9 mouse cellular contexts compared by ENCODE assay signal in the genomic region with DNA sequence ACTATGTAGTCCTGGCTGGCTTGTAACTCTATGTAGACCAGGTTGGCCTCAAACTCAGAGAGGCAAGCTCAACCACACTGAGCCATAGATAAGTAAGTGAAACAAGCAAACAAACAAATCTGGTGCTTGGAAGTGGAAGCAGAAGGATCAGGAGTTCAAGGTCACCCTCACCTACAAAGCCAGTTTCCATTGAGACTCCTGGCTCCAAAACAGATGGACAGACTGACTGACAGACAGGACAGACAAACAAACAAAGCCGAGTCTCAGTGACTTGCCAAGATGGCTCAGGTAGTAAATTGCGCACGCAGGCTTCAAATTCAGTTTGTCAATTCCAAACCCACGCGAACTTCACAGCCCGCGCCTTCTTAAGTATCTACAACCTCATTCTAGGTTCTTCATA. TPM values are rescaled to one million over a fixed set of nuclear protein-coding genes. Genes with fewer than 3 reads are reported as not detected.
A peak's percentile ranks its signal among the peaks of the same experiment; 100 is the strongest.
DNase-seq lines count a peak whose midpoint lies in the region; ATAC-seq and TF ChIP-seq lines count a peak whose summit lies in the region.
"Had no signal": no experiment of that assay in that cellular context is flagged by ENCODE, and none has a peak within 500 bp of the region (broad histone marks: within the 10 kb centered on the region; RNA-seq: fewer than 3 reads in every experiment).

No protein-coding gene starts in this region.

- H3K9ac ChIP-seq in liver, adult 2 months (ENCODE audit: low read depth, low read length): peak overlapping the region; percentile 98
- peak overlapping the region; percentile 77 for H3K9ac ChIP-seq in embryonic facial prominence, embryonic 11.5 days (replicated peaks; ENCODE audit: low read length)
- H3K9ac ChIP-seq in intestine, embryonic 14.5 days (ENCODE audit: low read length): peak overlapping the region; percentile 76
- peak overlapping the region; percentile 92 for H3K9ac ChIP-seq in neural tube, embryonic 13.5 days

- peaks cover 11% of the 10 kb centered on the region; the same call in 1 of the 2 replicates for H3K79me2 ChIP-seq in liver, adult 2 months (ENCODE audit: control insufficient read depth, insufficient read depth, low read length)

- peak overlapping the region; percentile 79 for H3K4me2 ChIP-seq in embryonic facial prominence, embryonic 11.5 days (ENCODE audit: low read depth, low read length)
- H3K4me2 ChIP-seq in intestine, embryonic 14.5 days (ENCODE audit: low read length): peak overlapping the region; percentile 91
- H3K4me2 ChIP-seq in neural tube, embryonic 13.5 days: peak overlapping the region; percentile 84

- H3K27ac ChIP-seq in liver, adult 2 months (replicated peaks; ENCODE audit: insufficient read depth, low read depth, low read length): peak overlapping the region; percentile 55
- no peak overlapping the region for H3K27ac ChIP-seq in embryonic facial prominence, embryonic 11.5 days (replicated peaks; ENCODE audit: low read depth, low read length)
- no peak overlapping the region for H3K27ac ChIP-seq in intestine, embryonic 14.5 days (ENCODE audit: low read depth)
- peak overlapping the region; percentile 91; the same call in 1 of the 2 replicates for H3K27ac ChIP-seq in neural tube, embryonic 13.5 days (replicated peaks)

- no peaks in the 10 kb centered on the region for H3K27me3 ChIP-seq in liver, adult 2 months (ENCODE audit: control insufficient read depth, insufficient read depth, low read length)
- no peaks in the 10 kb centered on the region for H3K27me3 ChIP-seq in embryonic facial prominence, embryonic 11.5 days (ENCODE audit: control insufficient read depth, insufficient read depth, low read length)
- no peaks in the 10 kb centered on the region for H3K27me3 ChIP-seq in intestine, embryonic 14.5 days (replicated peaks; ENCODE audit: control insufficient read depth, insufficient read depth, low read length)
- H3K27me3 ChIP-seq in neural tube, embryonic 13.5 days: no peaks in the 10 kb centered on the region

- ATAC-seq in embryonic facial prominence, embryonic 11.5 days (replicated peaks; ENCODE audit: insufficient number of reproducible peaks, low FRiP score, low TSS enrichment, low read depth): no peak
- no peak for ATAC-seq in intestine, embryonic 14.5 days (replicated peaks; ENCODE audit: low FRiP score, low TSS enrichment, low read depth)
- no peak for ATAC-seq in neural tube, embryonic 13.5 days (ENCODE audit: low read depth)
- no peak for ATAC-seq in monocyte, adult 5-6 weeks (replicated peaks; ENCODE audit: insufficient number of reproducible peaks, low FRiP score, low TSS enrichment, poor library complexity, severe bottlenecking)

- H3K4me1 ChIP-seq in liver, adult 2 months (ENCODE audit: control insufficient read depth, insufficient read depth, low read length): peaks cover 15% of the 10 kb centered on the region
- H3K4me1 ChIP-seq in embryonic facial prominence, embryonic 11.5 days (ENCODE audit: control insufficient read depth, insufficient read depth, low read length): peaks cover 4% of the 10 kb centered on the region
- 0 out of 2 replicates have a peak, but pooled peaks cover 10% of the 10 kb centered on the region for H3K4me1 ChIP-seq in intestine, embryonic 14.5 days (replicated peaks; ENCODE audit: control insufficient read depth, insufficient read depth, low read length)
- peaks cover 46% of the 10 kb centered on the region for H3K4me1 ChIP-seq in neural tube, embryonic 13.5 days (replicated peaks)

- H3K9me3 ChIP-seq in embryonic facial prominence, embryonic 11.5 days (replicated peaks; ENCODE audit: control insufficient read depth, low read length): no peaks in the 10 kb centered on the region
- no peaks in the 10 kb centered on the region for H3K9me3 ChIP-seq in intestine, embryonic 14.5 days (ENCODE audit: control insufficient read depth, low read length)
- no peaks in the 10 kb centered on the region for H3K9me3 ChIP-seq in neural tube, embryonic 13.5 days

- peak overlapping the region; percentile 98 for H3K4me3 ChIP-seq in liver, adult 2 months (ENCODE audit: insufficient read depth, low read depth, low read length)
- H3K4me3 ChIP-seq in embryonic facial prominence, embryonic 11.5 days (ENCODE audit: low read depth, low read length): peak overlapping the region; percentile 74
- H3K4me3 ChIP-seq in intestine, embryonic 14.5 days (ENCODE audit: low read depth, low read length): peak overlapping the region; percentile 82
- H3K4me3 ChIP-seq in neural tube, embryonic 13.5 days: peak overlapping the region; percentile 88

- peak; percentile 91 for DNase-seq in liver, adult 2 months (ENCODE audit: extremely low read depth, low read depth, low spot score)
- no peak for DNase-seq in liver
- DNase-seq in embryonic facial prominence, embryonic 11.5 days (ENCODE audit: low spot score): no peak
- no peak for DNase-seq in intestine, embryonic 14.5 days (ENCODE audit: low spot score)
- no peak for DNase-seq in MN1 (ENCODE audit: low spot score)
- no peak for DNase-seq in right cerebral cortex, postnatal 36 days (ENCODE audit: low spot score in 2 of 2)

- no peak for TF ChIP-seq CTCF in liver, adult 2 months (IDR thresholded peaks at IDR 0.05; ENCODE audit: low read depth, low read length)

- WGBS in liver, adult 2 months: 8% methylated on average over 7 of the region's 7 CpGs
- whole genome bisulfite sequencing in embryonic facial prominence, embryonic 11.5 days: 17% methylated on average over 7 of the region's 7 CpGs
- WGBS in intestine, embryonic 14.5 days: 20% methylated on average over 7 of the region's 7 CpGs
- WGBS in neural tube, embryonic 13.5 days: 23% methylated on average over 7 of the region's 7 CpGs

- H3K36me3 ChIP-seq in liver, adult 2 months (ENCODE audit: control insufficient read depth, insufficient read depth, low read length): no peaks in the 10 kb centered on the region
- H3K36me3 ChIP-seq in embryonic facial prominence, embryonic 11.5 days (replicated peaks; ENCODE audit: control insufficient read depth, insufficient read depth, low read depth, low read length): no peaks in the 10 kb centered on the region
- no peaks in the 10 kb centered on the region for H3K36me3 ChIP-seq in intestine, embryonic 14.5 days (ENCODE audit: control insufficient read depth, insufficient read depth, low read length)
- no peaks in the 10 kb centered on the region for H3K36me3 ChIP-seq in neural tube, embryonic 13.5 days

- no peak for TF ChIP-seq POLR2A in liver, adult 2 months (IDR thresholded peaks at IDR 0.05; ENCODE audit: extremely low read depth, insufficient read depth, low read length)

RNA-seq across cellular contexts. Expression of gene Fam234b, which starts 0.3 kb away (rescaled TPM):
- 14.8 and 15.3 TPM in 2 replicates for total RNA-seq in liver, adult 2 months (2014; rRNA removed)
- 14.8 and 15.1 TPM in 2 replicates for polyA plus RNA-seq in liver, adult 2 months (2012; rRNA removed)
- polyA plus RNA-seq in embryonic facial prominence, embryonic 11.5 days (2014; fragmentation: Nextera tagmentation; extraction: Ambion mirVana): 25.0 and 25.2 TPM in 2 replicates
- polyA plus RNA-seq in intestine, embryonic 14.5 days (2014; fragmentation: Nextera tagmentation; extraction: Ambion mirVana): 40.8 and 42.4 TPM in 2 replicates
- polyA plus RNA-seq in neural tube, embryonic 13.5 days (2015; fragmentation: Nextera tagmentation; extraction: Ambion mirVana): 82.9 and 92.2 TPM in 2 replicates
- 0.86 to 3.1 TPM (median 1.3 TPM) in 3 replicates for total RNA-seq in monocyte, adult 5-6 weeks (2017)

RNA-seq across cellular contexts. Expression of gene Hebp1, which starts 0.4 kb away (rescaled TPM):
- 282 and 334 TPM in 2 replicates for total RNA-seq in liver, adult 2 months (2014; rRNA removed)
- 290 and 317 TPM in 2 replicates for polyA plus RNA-seq in liver, adult 2 months (2012; rRNA removed)
- polyA plus RNA-seq in embryonic facial prominence, embryonic 11.5 days (2014; fragmentation: Nextera tagmentation; extraction: Ambion mirVana): 3.1 and 3.7 TPM in 2 replicates
- 13.9 and 14.7 TPM in 2 replicates for polyA plus RNA-seq in intestine, embryonic 14.5 days (2014; fragmentation: Nextera tagmentation; extraction: Ambion mirVana)
- polyA plus RNA-seq in neural tube, embryonic 13.5 days (2015; fragmentation: Nextera tagmentation; extraction: Ambion mirVana): 5.2 and 6.3 TPM in 2 replicates
- total RNA-seq in monocyte, adult 5-6 weeks (2017): 1.1 to 4.2 TPM (median 1.6 TPM) in 3 replicates

RNA-seq across cellular contexts. Expression of gene Gsg1, which starts 56.7 kb away (rescaled TPM):
- total RNA-seq in liver, adult 2 months (2014; rRNA removed): 0.13 TPM in 1 of 2 replicates, not detected in the other
- polyA plus RNA-seq in liver, adult 2 months (2012; rRNA removed): 0.16 and 0.29 TPM in 2 replicates
- 0.46 TPM in 1 of 2 replicates, not detected in the other for polyA plus RNA-seq in embryonic facial prominence, embryonic 11.5 days (2014; fragmentation: Nextera tagmentation; extraction: Ambion mirVana)
- 0.70 and 1.6 TPM in 2 replicates for polyA plus RNA-seq in intestine, embryonic 14.5 days (2014; fragmentation: Nextera tagmentation; extraction: Ambion mirVana)
- 0.33 and 0.61 TPM in 2 replicates for polyA plus RNA-seq in neural tube, embryonic 13.5 days (2015; fragmentation: Nextera tagmentation; extraction: Ambion mirVana)
- 0.29 to 0.75 TPM in 2 of 3 replicates, not detected in the other for total RNA-seq in monocyte, adult 5-6 weeks (2017)
- total RNA-seq: left cerebral cortex, postnatal 25 days had no signal

Comparison
In these comparisons a context has a peak if more than half of its experiments do, and no peak if none do; other contexts are left out.
1. H3K27ac ChIP-seq: peak in liver, adult 2 months (single experiment) and neural tube, embryonic 13.5 days (single experiment); none in embryonic facial prominence, embryonic 11.5 days (single experiment) and intestine, embryonic 14.5 days (single experiment).
2. RNA of gene Hebp1, which starts 0.4 kb away (polyA plus RNA-seq): 290 to 317 TPM in liver, adult 2 months; 13.9 to 14.7 TPM in intestine, embryonic 14.5 days, 5.2 to 6.3 TPM in neural tube, embryonic 13.5 days and 3.1 to 3.7 TPM in embryonic facial prominence, embryonic 11.5 days; every median in the first group is over 10 times any median in the second.
3. Peak in every context shown above with its lines, with median percentiles within 50 percentile points of each other: H3K4me3 ChIP-seq, H3K9ac ChIP-seq and H3K4me2 ChIP-seq.